Mouse (Mus musculus) lung, adult 2 months (tissue): ENCODE data around the gene Zfyve9. TPM values are rescaled to one million over a fixed set of nuclear protein-coding genes. Genes with fewer than 3 reads are reported as not detected.

ENCODE experiments used
- DNase-seq: peaks from one replicate; pipeline ENCODE4 v3.0.0; 2022
- H3K4me1 ChIP-seq: fragments of 200-500 bp; 2 replicates; pipeline ENCODE4 v1.6.1; 2011; ENCODE audit warnings: low read length; ENCODE audit not compliant: control insufficient read depth, insufficient read depth
- H3K4me3 ChIP-seq: fragments of 200-500 bp; replicated peaks from 2 replicates; pipeline ENCODE3; 2011; ENCODE audit warnings: low read depth, mild to moderate bottlenecking, control low read depth, low read length; ENCODE audit errors: extremely low read depth
- CTCF ChIP-seq: fragments of 200-500 bp; IDR thresholded peaks from 2 replicates; pipeline ENCODE4 v1.5.1; 2011; ENCODE audit warnings: mild to moderate bottlenecking, low read length, control low read depth; ENCODE audit not compliant: insufficient read depth
- POLR2A ChIP-seq: fragments of 200-500 bp; IDR thresholded peaks from 2 replicates; pipeline ENCODE4 v1.6.1; 2011; ENCODE audit warnings: low read depth, mild to moderate bottlenecking, control low read depth, low read length, borderline replicate concordance; ENCODE audit errors: extremely low read depth
- WGBS: fragments of 180-500 bp; shearing (Covaris S2); methylation state at CpG from one replicate; pipeline ENCODE4 v1.1.7; 2018; 5-methylcytosine and 5-hydroxymethylcytosine counted together
- polyA plus RNA-seq: library from polyadenylated mRNA; depleted of rRNA; stranded (reverse); fragments of >200 nt; gene quantifications from 2 replicates; pipeline ENCODE4 v1.2.3, GENCODE M21; 2012

The Zfyve9 gene
- polyA plus RNA-seq, 1 experiment = 7.0 TPM

DNA sequence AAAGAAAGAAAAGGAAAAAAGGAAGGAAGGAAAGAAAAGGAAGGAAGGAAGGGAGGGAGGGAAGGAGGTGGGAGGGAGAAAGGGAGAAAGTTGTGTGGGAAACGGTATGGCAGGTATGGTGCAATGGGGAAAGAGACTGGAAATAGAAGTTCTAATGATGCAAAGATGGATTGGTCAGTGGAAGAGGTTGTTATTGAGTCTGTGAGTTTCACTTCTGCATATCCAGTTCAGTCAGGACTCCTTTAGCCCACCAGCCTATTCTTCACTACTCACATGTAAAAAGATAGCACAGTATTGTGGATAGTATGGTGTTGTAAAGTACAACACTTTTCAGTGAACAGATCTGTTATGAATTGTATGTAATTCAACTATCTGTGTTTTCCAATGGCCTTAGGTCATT is 9.9 kb upstream of the Zfyve9 start:
- DNase-seq = no peak
- H3K4me3 ChIP-seq = no peak overlapping the region
- TF ChIP-seq POLR2A = no peak
- TF ChIP-seq CTCF = no peak
- no peaks in the 10 kb centered on the region for H3K4me1 ChIP-seq
- 57% methylated on average over 1 of the region's 1 CpGs for WGBS

DNA sequence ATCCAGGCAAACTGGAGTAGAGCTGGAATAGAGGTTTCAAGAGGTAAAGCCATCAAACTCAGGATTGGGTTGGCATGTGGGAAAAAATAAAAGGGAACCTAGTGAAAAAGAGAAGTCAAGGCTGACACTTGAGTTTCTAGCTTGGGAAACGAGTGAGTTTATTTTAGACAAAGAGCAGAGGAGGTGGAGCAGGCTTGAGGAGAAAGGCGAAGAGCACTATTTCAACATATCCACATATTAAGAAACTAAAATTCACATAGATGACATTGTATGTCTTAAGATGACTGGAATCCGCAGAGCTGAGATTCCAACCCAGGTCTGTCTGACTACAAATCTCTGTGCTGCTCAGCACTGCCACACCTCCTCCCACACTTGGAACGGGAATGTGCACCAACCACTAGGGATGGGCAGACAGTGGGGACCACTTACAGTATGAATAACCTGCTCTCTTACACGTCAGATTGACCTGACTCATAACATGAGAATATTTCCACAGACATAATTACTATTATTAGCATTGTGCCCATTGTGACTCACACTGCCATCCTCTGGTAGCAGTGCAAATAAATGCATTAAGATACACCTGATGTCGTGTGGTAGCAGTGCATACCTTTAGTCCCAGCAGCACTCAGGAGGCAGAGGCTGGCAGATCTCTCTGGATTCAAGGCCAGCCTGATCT is 8.8 kb upstream of the Zfyve9 start:
- WGBS = 41% methylated on average over 6 of the region's 6 CpGs
- DNase-seq = no peak
- no peak for TF ChIP-seq CTCF
- TF ChIP-seq POLR2A = no peak
- H3K4me1 ChIP-seq = no peaks in the 10 kb centered on the region
- no peak overlapping the region for H3K4me3 ChIP-seq

GRCm38 (mm10) chr4:108782421-108783085 is 2.0 kb upstream of the Zfyve9 start:
- no peak for DNase-seq
- H3K4me1 ChIP-seq = peaks cover 5% of the 10 kb centered on the region
- 37% methylated on average over 8 of the region's 8 CpGs for WGBS
- no peak overlapping the region for H3K4me3 ChIP-seq
- TF ChIP-seq CTCF (no peak), POLR2A (no peak)

DNA sequence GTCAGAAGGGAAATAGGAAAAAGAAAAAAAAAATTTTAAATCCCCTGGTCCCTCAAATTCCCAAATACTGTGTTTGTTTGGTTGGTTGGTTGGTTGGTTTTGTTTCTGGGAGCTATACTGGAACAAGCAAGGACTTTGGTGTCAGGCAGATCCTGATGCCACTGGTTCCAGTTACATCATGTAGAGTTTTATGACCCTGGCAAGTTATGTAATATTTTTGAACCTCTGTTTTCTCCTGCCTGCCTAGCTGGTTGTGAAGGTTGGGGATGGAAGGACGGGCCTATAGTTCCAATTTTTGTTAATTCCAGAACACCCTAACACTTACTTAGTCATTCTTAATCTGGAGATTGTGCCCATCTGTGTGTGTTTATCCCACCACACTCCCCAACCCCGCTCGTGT is 998 bp upstream of the Zfyve9 start:
- no peak for DNase-seq
- peaks cover 5% of the 10 kb centered on the region for H3K4me1 ChIP-seq
- WGBS = 48% methylated on average over 3 of the region's 3 CpGs
- TF ChIP-seq CTCF = no peak
- H3K4me3 ChIP-seq = no peak overlapping the region

DNA sequence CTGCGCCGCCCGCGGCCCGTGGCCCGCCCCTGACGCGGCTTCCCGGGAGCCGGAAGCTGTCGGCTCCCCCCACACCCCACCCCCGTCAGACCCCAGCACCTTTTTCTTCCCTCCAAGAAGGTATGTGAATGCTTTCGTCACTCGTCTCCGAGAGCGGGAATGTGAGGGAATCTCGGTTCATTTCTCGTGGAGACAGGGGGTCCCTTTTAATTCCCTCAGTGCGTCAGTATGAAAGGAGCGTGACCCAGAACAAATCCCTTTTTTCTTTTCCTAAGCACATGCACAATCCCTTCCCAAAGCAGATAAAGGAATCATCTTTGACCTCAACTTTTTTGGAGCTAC is 237 bp upstream of the Zfyve9 start:
- WGBS = 1% methylated on average over 20 of the region's 20 CpGs
- peak overlapping the region; percentile 95 for H3K4me3 ChIP-seq
- H3K4me1 ChIP-seq = peaks cover 5% of the 10 kb centered on the region
- DNase-seq = no peak
- no peak for TF ChIP-seq CTCF
- no peak for TF ChIP-seq POLR2A

GRCm38 (mm10) chr4:108779763-108780056 is 888 bp downstream of the Zfyve9 start:
- WGBS = 0% methylated on average over 7 of the region's 7 CpGs
- no peak for DNase-seq
- Histone ChIP-seq H3K4me1 (peaks cover 5% of the 10 kb centered on the region), H3K4me3 (peak overlapping the region; percentile 95)
- TF ChIP-seq POLR2A = no peak
- TF ChIP-seq CTCF = no peak

- H3K4me1 ChIP-seq = peaks cover 2% of the 10 kb centered on the region
- no peak for DNase-seq
- TF ChIP-seq POLR2A = no peak
- TF ChIP-seq CTCF = no peak
Observed at GRCm38 (mm10) chr4:108768527-108768926, 12.1 kb downstream of the Zfyve9 start.

DNA sequence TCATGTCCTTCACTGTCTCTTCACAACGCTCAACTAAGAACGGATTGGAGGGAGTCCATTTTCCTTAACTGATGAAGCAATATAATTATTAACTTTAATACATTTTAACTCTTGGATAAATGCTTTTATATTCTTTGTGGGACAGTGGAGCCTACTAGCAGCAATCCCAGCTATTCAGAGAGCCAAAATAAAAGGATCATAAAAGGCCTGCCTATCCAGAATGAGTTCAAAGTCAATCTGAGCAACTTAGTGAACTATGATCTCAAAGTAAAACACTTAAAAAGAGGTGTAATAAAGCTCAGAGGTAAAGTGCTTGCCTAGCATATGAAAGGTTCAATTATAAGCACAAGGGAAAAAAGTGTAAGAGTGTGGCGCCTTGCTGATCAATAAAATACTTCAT is 21.0 kb downstream of the Zfyve9 start:
- WGBS = 92% methylated on average over 3 of the region's 3 CpGs
- no peak for TF ChIP-seq POLR2A
- TF ChIP-seq CTCF = no peak
- DNase-seq = no peak
- Histone ChIP-seq H3K4me1 (no peaks in the 10 kb centered on the region; the same call in 1 of the 2 replicates), H3K4me3 (no peak overlapping the region)

More at GRCm38 (mm10) chr4:108768527-108768926, 12.1 kb downstream of the Zfyve9 start:
- no peak overlapping the region for H3K4me3 ChIP-seq

GRCm38 (mm10) chr4:108746160-108746873 is 34.3 kb downstream of the Zfyve9 start:
- 96% methylated on average over 3 of the region's 3 CpGs for WGBS

GRCm38 (mm10) chr4:108731582-108731981 is 49.0 kb downstream of the Zfyve9 start:
- WGBS = 47% methylated on average over 3 of the region's 3 CpGs
- no peak for DNase-seq
- Histone ChIP-seq H3K4me3 (no peak overlapping the region), H3K4me1 (peaks cover 2% of the 10 kb centered on the region; the same call in 1 of the 2 replicates)
- TF ChIP-seq POLR2A (no peak), CTCF (no peak)

More at GRCm38 (mm10) chr4:108746160-108746873, 34.3 kb downstream of the Zfyve9 start:
- no peak for TF ChIP-seq CTCF
- TF ChIP-seq POLR2A = no peak
- H3K4me1 ChIP-seq = no peaks in the 10 kb centered on the region
- no peak overlapping the region for H3K4me3 ChIP-seq
- no peak for DNase-seq
